Mouse (Mus musculus) heart, adult 2 months (tissue): ENCODE data around the gene Stra6.

ENCODE experiments used
- CTCF ChIP-seq: fragments of 200-600 bp; IDR thresholded peaks from 2 replicates; pipeline ENCODE4 v1.8.1; 2022; ENCODE audit warnings: antibody characterized with exemption, mild to moderate bottlenecking, moderate library complexity
- POLR2A ChIP-seq: fragments of 200-500 bp; IDR thresholded peaks from 2 replicates; pipeline ENCODE4 v1.6.1; 2011; ENCODE audit warnings: mild to moderate bottlenecking, low read depth, low read length, control low read depth; ENCODE audit not compliant: insufficient read depth

DNA sequence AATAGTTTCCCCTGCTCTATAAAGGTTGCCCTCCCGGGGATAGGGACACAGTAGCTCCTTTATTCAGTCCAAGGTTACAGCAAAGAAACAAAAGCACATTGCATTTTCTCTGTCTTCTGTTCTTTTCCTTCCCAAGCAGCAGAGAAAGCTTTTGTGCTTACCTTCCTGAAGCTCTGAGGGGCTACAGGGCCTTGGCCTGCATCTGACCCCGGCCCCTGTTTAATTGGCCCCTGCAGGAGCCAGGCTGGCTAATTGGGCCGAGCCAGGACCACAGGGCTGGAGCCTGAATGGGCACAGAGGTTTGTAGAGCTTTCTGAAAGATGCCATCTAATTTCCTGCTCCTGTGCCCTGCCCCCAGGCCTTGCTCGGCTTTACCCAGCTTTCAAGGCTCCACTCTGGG lies 22.6 kb upstream of the Stra6 start:
- no peak for TF ChIP-seq CTCF
- no peak for TF ChIP-seq POLR2A
